Mouse (Mus musculus): Measurements from ENCODE around the gene Ptprd. TPM values are rescaled to one million over a fixed set of nuclear protein-coding genes. Genes with fewer than 3 reads are reported as not detected.

Ptprd gene
- polyA plus RNA-seq, 1 experiment = 7.4 TPM

DNA sequence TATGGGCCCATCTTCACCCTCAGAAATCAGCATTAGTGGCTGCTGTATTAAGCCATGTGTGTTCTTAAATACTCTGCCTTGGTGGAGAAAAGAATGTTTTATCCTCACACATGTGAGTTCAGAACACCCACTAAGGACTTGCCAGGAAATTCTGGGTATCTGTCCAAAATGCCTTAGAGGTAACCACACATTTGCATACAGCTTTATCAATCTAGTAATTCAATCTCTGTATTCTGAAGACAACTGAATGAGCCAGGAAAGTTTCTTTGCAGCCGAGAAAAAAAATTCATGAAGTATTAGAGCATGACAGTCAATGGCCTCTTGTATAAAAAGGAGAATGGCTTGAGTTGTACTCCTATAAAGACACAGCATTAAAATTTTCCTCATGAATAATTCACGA is 2057.6 kb downstream of the Ptprd start:
- 49% methylated on average over 2 of the region's 2 CpGs for WGBS
- no peak for TF ChIP-seq POLR2A (IDR thresholded peaks at IDR 0.05; ENCODE audit: borderline replicate concordance, control insufficient read depth, low read depth, low read length)
- no peak for TF ChIP-seq CTCF (IDR thresholded peaks at IDR 0.05; ENCODE audit: control insufficient read depth, insufficient read depth, low read length)
- Histone ChIP-seq H3K4me1 (ENCODE audit: control insufficient read depth, insufficient read depth, low read length) (no peaks in the 10 kb centered on the region), H3K4me3 (replicated peaks; ENCODE audit: control insufficient read depth, low read depth, low read length) (no peak overlapping the region), H3K27ac (ENCODE audit: control insufficient read depth, insufficient read depth, low read depth, low read length, poor library complexity) (no peak overlapping the region)

DNA sequence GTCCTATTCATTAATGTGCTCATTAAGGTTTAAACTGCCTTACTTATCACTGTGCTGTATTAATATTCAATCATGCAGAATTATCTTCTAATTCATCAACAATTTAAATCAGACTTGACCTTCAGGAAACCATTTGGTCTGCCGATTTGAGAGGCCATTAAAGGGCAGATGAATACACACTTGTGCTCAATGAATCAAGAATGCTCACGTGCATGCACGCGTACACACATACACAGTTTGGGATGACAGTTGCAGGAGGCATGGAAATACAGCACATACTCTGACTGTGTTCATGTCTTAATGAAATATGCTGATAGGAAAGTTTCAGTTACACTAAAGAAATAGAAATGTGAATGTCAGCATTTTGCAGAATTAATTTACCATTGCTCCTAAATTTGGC is 2066.8 kb downstream of the Ptprd start:
- WGBS = 86% methylated on average over 4 of the region's 4 CpGs
- no peak for TF ChIP-seq CTCF (IDR thresholded peaks at IDR 0.05; ENCODE audit: control insufficient read depth, insufficient read depth, low read length)
- no peaks in the 10 kb centered on the region for H3K4me1 ChIP-seq (ENCODE audit: control insufficient read depth, insufficient read depth, low read length)
- H3K27ac ChIP-seq (ENCODE audit: control insufficient read depth, insufficient read depth, low read depth, low read length, poor library complexity) = no peak overlapping the region
- no peak overlapping the region for H3K4me3 ChIP-seq (replicated peaks; ENCODE audit: control insufficient read depth, low read depth, low read length)

DNA sequence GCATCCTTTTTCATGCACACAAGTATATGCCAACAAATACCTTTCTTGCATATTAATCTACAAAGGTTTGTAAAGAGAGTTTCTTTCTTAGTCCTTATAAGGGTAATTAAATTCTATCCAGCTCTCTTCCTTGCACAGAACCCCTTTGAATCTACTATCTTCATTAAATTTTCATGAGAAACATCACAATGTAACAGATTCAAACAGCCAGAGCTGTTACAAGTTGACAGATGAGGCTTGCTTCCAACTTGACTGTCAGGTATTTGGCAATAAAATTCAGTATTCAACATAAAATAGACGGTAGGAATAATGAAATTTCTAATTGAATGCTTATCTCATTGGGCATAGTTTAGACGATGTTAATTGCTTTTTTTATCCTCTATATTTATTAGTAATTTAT is 2067.4 kb downstream of the Ptprd start:
- TF ChIP-seq POLR2A (IDR thresholded peaks at IDR 0.05; ENCODE audit: borderline replicate concordance, control insufficient read depth, low read depth, low read length) = no peak
- H3K4me1 ChIP-seq (ENCODE audit: control insufficient read depth, insufficient read depth, low read length) = no peaks in the 10 kb centered on the region
- no peak overlapping the region for H3K27ac ChIP-seq (ENCODE audit: control insufficient read depth, insufficient read depth, low read depth, low read length, poor library complexity)
- WGBS = 62% methylated on average over 2 of the region's 2 CpGs
- H3K4me3 ChIP-seq (replicated peaks; ENCODE audit: control insufficient read depth, low read depth, low read length) = no peak overlapping the region

DNA sequence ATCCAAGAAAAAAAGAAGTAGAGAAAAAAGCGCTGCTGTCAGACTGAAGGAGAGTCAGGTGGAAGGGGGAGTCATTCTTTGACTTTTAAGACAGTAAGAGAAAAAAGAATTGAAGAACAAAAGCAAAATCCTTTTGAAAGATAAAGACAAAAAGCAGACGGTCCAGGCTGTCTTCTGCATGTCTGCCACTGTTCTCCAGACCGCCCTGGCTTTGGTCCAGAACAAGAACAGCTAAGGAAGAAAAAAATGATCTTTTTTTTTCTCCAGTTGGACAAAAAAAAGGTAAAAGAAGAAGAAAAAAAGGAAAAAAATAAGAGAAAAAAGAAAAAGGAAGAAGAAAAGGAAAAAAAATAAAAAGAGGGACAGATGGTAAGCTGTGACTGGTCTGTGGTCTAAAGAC is 2073.9 kb downstream of the Ptprd start:
- 69% methylated on average over 3 of the region's 3 CpGs for WGBS
- Histone ChIP-seq H3K4me3 (replicated peaks; ENCODE audit: control insufficient read depth, low read depth, low read length) (no peak overlapping the region), H3K27ac (ENCODE audit: control insufficient read depth, insufficient read depth, low read depth, low read length, poor library complexity) (no peak overlapping the region), H3K4me1 (ENCODE audit: control insufficient read depth, insufficient read depth, low read length) (no peaks in the 10 kb centered on the region)
- TF ChIP-seq CTCF (IDR thresholded peaks at IDR 0.05; ENCODE audit: control insufficient read depth, insufficient read depth, low read length) (no peak), POLR2A (IDR thresholded peaks at IDR 0.05; ENCODE audit: borderline replicate concordance, control insufficient read depth, low read depth, low read length) (no peak)

DNA sequence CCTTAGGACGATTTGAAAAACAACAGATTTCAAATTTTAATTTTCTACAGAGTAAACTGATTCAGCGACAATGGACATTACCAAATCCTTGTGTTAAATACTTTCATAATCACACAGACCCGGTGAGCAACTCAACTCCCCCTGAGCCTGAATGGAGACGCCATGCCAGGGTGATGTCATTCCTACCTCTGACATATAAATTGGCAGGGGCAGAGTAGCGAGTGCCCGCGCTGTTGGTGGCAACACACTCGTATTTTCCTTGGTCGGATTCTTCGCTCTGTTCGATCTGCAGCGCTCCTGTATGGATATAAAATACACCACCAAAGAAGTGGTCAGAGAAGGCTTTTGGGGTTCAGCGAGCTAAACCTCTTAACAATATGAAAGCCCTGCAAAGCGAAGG is 2075.1 kb downstream of the Ptprd start:
- 79% methylated on average over 14 of the region's 14 CpGs for WGBS
- no peak for TF ChIP-seq CTCF (IDR thresholded peaks at IDR 0.05; ENCODE audit: control insufficient read depth, insufficient read depth, low read length)
- no peak for TF ChIP-seq POLR2A (IDR thresholded peaks at IDR 0.05; ENCODE audit: borderline replicate concordance, control insufficient read depth, low read depth, low read length)
- Histone ChIP-seq H3K27ac (ENCODE audit: control insufficient read depth, insufficient read depth, low read depth, low read length, poor library complexity) (no peak overlapping the region), H3K4me1 (ENCODE audit: control insufficient read depth, insufficient read depth, low read length) (no peaks in the 10 kb centered on the region), H3K4me3 (replicated peaks; ENCODE audit: control insufficient read depth, low read depth, low read length) (no peak overlapping the region)

DNA sequence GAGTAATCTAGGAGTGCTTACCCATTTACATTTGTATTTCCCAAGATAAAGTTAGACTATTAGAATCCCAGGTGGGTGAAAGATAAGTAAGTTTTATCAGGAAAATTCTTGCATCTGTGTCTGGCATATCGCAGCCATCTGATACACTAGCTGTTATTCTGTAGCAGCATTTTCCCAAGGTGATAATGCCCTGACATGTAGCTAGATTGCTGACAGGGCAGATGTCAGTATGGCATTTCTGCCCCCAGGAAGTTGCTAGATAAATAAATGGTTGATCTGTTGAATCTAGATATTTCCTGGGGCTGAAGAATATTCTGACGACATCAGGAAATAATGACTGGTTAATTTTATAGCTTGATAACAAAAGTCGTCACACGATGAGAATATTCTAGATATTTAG is 2119.9 kb downstream of the Ptprd start:
- 82% methylated on average over 4 of the region's 4 CpGs for WGBS
- no peak overlapping the region for H3K27ac ChIP-seq (ENCODE audit: control insufficient read depth, insufficient read depth, low read depth, low read length, poor library complexity)
- H3K4me3 ChIP-seq (replicated peaks; ENCODE audit: control insufficient read depth, low read depth, low read length) = no peak overlapping the region
- no peaks in the 10 kb centered on the region for H3K4me1 ChIP-seq (ENCODE audit: control insufficient read depth, insufficient read depth, low read length)
- no peak for TF ChIP-seq POLR2A (IDR thresholded peaks at IDR 0.05; ENCODE audit: borderline replicate concordance, control insufficient read depth, low read depth, low read length)
- no peak for TF ChIP-seq CTCF (IDR thresholded peaks at IDR 0.05; ENCODE audit: control insufficient read depth, insufficient read depth, low read length)

DNA sequence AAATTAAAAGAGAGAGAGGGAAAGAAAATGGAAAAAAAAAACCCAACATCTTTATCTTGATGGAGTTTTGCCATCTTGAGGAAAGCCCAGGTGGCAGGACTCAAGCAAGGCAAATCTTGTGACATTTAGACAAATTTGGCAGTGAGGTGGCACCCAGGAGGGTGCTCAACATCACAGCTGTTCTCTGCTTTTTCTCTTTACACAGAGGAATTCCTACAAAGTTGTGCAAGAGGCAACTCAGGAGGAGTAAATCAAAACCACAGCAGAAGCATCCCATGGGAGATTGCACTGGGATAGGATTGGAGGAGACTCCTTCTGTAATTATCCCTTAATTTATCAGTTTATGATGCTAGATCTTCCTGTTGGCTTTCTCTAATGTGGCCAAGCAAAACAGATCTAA is 2121.9 kb downstream of the Ptprd start:
- Histone ChIP-seq H3K4me3 (replicated peaks; ENCODE audit: control insufficient read depth, low read depth, low read length) (no peak overlapping the region), H3K4me1 (ENCODE audit: control insufficient read depth, insufficient read depth, low read length) (no peaks in the 10 kb centered on the region), H3K27ac (ENCODE audit: control insufficient read depth, insufficient read depth, low read depth, low read length, poor library complexity) (no peak overlapping the region)
- TF ChIP-seq POLR2A (IDR thresholded peaks at IDR 0.05; ENCODE audit: borderline replicate concordance, control insufficient read depth, low read depth, low read length) = no peak
- TF ChIP-seq CTCF (IDR thresholded peaks at IDR 0.05; ENCODE audit: control insufficient read depth, insufficient read depth, low read length) = no peak

DNA sequence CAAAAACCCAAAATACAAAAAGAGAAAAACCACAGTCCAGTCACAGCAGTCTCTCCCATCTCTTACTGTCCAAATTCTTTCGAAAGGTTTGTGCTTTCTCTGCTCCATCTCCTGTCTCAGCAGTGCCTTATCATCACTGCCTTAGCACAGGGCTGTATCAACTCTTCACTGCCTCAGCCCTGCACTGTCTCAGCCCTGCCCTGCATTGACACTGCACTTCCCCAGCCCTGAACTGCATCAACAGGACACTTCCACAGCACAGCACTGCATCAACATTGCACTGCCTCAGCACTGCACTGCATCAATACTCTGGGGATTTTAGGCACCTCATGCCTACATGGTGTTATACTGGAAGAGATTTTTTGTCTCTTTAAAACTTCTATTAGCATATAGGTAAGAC is 2135.7 kb downstream of the Ptprd start:
- Histone ChIP-seq H3K4me3 (replicated peaks; ENCODE audit: control insufficient read depth, low read depth, low read length) (no peak overlapping the region), H3K27ac (ENCODE audit: control insufficient read depth, insufficient read depth, low read depth, low read length, poor library complexity) (no peak overlapping the region), H3K4me1 (ENCODE audit: control insufficient read depth, insufficient read depth, low read length) (no peaks in the 10 kb centered on the region)
- TF ChIP-seq POLR2A (IDR thresholded peaks at IDR 0.05; ENCODE audit: borderline replicate concordance, control insufficient read depth, low read depth, low read length) (no peak), CTCF (IDR thresholded peaks at IDR 0.05; ENCODE audit: control insufficient read depth, insufficient read depth, low read length) (no peak)
- WGBS = 66% methylated on average over 1 of the region's 1 CpGs

DNA sequence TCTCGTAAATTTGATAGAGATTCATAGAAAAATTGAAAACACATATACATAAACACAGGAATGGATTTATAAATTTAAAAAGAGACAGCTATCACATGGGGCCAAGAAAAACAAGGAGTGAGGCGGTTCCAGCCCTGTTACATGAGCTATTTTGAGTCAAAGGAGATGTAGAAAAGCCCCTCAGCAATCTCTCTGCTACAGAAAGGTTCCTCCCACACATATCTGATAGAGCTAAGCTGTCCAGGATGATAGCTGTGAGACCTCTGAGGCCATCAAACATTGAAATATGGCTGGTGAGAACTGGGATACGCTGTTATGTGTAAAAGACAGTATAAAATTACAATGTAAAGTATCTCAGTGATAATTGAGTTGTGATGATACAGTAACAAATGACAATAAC is 2138.5 kb downstream of the Ptprd start:
- Histone ChIP-seq H3K4me1 (ENCODE audit: control insufficient read depth, insufficient read depth, low read length) (no peaks in the 10 kb centered on the region), H3K4me3 (replicated peaks; ENCODE audit: control insufficient read depth, low read depth, low read length) (no peak overlapping the region), H3K27ac (ENCODE audit: control insufficient read depth, insufficient read depth, low read depth, low read length, poor library complexity) (no peak overlapping the region)
- TF ChIP-seq CTCF (IDR thresholded peaks at IDR 0.05; ENCODE audit: control insufficient read depth, insufficient read depth, low read length) (no peak), POLR2A (IDR thresholded peaks at IDR 0.05; ENCODE audit: borderline replicate concordance, control insufficient read depth, low read depth, low read length) (no peak)
- 64% methylated on average over 3 of the region's 3 CpGs for WGBS
